Mouse (Mus musculus) hematopoietic stem cell, adult 5-6 weeks (primary cell): Measurements from ENCODE around the gene Fundc1. TPM values are rescaled to one million over a fixed set of nuclear protein-coding genes. Genes with fewer than 3 reads are reported as not detected.
"Not testable (repeated sequence)": the region's sequence is repeated elsewhere in the genome, so short reads cannot be mapped to it uniquely, and the experiment has no call there.

ENCODE experiments used
- ATAC-seq, 2 experiments: fragments of 125-278 bp in 1 of 2; replicated peaks in 1 of 2; 2 replicates each; pipeline ENCODE4 v1.8.0; 2016 to 2017; ENCODE audit warnings: inconsistent platforms in 2 of 2, mild to moderate bottlenecking in 2 of 2, moderate number of reproducible peaks in 2 of 2, low read depth in 1 of 2, moderate TSS enrichment in 1 of 2; ENCODE audit not compliant: low FRiP score in 2 of 2, poor library complexity in 2 of 2, severe bottlenecking in 2 of 2, insufficient read depth in 1 of 2, low TSS enrichment in 1 of 2
- total RNA-seq: library from RNA; stranded (forward); fragments of 172-1452, 232-1000 nt; gene quantifications from 2 replicates; pipeline ENCODE4 v1.2.3, GENCODE M21; 2017

The Fundc1 gene
- total RNA-seq, result 48.2 and 57.8 TPM in 2 replicates

DNA sequence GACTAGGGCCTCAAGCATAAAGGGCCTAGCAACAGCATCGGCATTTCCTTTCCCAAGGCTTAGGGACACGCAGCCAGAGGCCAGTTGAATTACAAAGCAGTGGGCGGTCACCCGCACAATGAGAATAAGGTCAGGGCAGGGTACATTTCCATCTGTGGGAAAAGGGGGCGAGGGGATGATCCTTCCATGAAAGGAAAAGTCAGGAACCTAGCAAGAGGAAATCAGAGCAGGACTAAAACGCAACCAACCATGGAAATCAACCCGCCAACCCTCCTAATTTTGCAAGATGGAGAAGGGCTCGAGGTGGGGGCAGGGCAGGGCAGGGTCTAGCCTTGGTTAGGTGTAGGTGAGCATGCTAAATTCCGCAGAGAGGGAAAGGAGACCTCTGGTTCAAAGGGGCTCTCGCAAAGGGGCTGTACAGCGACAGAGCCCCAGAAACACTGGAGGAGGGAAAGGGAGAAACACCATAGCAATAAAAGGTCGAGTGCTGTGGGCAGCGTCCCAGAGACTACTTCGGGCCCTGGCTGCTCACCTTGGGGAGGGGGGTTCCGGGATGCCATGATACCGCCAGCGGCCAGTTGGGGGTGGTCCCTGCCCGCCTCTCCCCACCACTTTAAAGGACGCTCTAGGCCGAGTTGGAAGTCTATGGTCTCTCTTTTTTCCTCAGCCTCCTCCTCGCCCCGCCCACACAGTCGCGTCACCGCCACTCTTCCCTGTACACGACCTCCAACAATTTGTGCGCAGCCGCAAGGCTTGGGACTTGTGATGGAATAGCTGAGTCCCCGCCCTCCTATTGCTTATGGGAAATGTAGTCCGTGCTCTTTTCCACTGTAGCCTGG is at the start of gene Fundc1:
Fundc1 (minus strand) TSS at position 705 of the 839 bp plus-strand sequence.
- peak; percentile 99 to 100 for ATAC-seq

DNA sequence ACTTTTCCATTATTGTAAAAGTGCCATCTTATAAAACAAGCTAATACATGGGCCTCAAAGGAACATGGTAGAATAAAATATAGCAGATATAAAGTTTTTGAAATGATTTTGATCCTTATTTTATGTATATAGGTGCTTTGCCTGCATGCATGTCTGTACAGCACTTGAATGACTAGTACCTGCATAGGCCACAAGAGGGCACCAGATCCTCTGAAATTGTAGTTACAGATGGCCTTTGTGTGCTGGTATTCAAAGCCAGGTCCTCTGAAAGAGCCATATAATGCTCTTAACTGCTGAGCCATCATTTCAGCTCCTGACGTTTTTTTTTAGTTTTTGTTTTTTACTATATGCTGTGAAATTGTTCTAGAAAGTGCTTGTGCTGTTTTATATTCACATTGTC is 39.1 kb upstream of the Fundc1 start:
- no peak for ATAC-seq

DNA sequence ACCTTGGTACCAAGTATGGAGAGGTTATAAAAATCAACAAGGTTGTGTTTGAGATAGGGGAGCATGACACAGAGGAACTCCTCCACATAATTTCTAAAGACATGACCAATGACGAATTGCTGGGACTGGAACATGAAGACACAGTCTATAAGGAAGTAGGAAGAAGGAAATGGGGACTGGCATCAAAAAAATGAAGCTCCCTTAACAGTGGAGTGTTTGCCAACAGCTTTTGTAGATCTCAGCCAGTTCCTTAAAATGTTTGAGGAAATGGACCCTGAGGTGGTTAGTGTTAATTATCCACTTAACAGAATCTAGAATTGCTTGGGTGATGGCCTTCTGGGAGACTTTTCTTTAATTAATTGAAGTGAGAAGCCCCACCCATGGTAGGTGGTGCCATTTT is 36.6 kb upstream of the Fundc1 start:
- ATAC-seq, result no peak; a peak in 1 of 4 replicates

DNA sequence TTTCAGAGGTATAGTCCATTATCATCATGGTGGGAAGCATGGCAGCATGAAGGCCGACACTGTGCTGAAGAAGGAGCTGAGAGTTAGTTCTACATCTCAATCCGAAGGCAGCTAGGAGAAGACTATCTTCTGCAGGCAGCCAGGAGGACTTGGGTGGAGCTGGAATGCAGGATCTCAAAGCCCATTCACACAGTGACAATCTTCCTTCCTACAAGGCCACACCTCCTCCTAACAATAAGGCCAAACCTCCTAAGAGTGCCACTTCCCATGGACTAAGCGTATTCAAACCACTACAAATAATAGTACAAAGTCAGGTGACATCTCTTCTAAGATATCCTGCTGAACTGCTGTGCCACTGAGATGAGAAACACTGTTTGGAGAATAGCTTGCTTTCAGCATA is 35.5 kb upstream of the Fundc1 start:
- no peak for ATAC-seq

DNA sequence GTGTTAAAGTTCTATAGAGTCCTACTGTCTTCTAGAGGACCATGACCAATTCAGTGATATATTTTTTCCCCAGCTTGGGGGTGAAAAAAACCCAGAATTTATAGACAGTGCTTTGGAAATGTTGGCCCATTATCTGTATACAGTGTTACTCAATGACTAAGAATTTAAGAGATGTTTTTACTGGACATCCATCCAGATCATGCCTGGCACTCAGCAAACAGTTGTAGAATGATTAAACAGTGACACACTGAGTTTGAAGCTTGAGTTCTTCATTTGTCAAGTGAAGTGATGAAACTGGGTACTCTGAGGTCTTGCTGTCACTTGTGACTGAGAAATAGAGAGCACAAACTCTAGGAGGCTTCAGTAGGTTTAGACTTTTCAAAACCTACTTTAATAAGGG is 21.2 kb upstream of the Fundc1 start:
- ATAC-seq, result no peak

DNA sequence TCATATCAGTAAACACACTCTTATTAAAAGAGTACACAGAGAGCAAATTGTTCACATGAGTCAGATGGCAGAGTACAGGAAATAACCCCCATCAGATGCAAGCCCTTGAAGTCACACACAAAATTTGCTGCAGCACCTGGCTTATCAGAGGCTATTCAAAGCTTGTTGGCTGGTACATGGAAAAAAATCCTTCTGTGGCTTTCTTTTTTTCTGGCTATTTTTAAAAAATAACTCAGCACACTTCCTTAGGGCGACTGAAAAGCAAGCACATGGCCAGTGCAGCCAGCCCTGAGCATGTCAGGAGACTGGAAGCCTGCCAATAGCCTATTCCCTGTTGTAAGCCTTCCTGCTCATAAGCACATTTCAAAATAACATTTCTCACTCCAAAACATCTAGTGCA is 18.6 kb upstream of the Fundc1 start:
- peak; percentile 68 to 82 for ATAC-seq

DNA sequence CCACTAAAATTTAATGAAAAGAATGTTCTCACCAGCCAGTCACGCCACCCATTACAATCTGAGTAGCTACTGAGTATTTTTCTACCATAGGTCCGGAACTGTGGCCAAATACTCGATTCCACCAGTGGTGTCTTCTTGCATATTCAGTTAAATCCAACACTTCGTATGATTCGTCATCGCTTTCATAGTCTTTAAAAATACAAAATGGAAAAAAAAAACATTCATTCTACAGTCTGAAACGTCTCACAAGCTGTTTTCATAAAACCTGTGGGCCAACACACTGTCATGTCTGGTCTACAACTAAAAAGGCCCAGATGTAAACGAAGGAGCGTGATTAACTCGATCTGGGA is 879 bp downstream of the Fundc1 start:
- no peak for ATAC-seq

DNA sequence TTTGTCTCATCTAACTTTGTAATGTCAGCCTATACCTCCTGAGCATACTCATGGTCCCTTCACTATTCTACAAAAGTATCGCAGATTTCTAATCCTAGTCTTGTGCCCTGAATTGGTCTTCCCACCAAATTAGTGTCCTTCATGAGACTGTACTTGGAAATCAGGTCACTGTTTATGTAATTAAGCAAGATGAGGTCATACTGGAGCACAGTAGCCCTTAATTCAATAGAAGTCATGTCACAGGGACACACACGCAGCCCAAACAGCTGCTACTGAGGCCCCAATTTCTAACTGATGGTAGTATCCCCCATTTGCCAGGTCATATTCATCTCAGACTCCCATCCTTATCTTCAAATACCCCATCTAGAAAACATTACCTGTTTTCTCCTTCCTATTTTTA is 3.5 kb downstream of the Fundc1 start:
- no peak for ATAC-seq

DNA sequence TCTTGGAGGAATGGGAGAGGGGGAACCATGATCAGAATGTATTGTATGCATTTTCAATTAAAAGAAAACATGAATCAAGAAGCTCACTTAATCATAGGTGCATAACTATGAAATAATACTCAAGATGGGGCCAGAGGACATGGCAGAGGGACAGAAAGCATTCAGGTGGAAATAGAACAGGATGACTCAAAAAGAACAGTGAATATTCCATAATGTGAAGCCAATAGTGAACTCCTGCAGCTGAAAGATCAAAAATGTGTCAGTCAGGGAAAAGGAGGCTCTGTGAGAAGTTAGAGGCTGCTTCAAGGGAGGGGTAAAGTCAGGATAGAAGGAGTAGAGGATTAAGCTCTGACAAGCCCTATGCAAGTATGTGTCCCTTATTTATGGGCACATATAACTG is 6.4 kb downstream of the Fundc1 start:
- no peak for ATAC-seq

DNA sequence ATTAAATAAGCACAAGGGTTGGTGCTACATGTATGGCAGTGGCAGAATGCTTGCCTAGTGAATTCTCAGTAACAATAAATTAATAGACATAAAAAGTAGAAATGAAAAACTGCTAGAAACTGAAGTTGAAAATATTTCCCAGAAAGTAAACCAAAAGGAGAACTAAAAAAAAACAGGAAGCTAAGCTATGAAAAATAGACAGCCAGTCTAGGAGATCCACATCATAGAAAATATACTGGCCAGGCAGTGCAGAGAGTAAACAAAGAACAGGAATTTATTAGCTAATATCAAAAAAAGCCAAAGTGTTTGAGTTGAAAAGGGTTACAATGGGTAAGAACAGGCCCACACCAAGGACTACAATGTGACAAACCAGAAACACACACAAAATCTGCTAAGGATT is 7.4 kb downstream of the Fundc1 start:
- ATAC-seq, result no peak

DNA sequence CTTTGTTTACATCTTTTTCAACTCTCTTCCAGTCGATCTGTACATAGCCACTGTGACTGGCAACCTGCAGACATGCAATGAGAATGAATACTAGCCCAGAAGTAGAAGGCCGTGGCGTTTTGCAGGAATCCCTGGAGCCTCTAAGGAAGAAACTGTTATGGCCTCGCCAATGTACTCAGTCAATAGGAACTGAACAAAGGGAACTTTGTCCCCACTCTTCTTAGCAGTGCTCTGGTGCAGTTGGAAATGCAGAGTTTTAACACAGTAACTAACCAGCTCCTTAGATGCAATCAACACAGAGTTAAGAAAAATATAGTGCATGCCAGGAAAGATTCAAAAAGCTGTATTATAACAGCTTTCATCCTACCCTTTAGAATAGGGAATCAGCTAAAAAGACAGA is 13.4 kb downstream of the Fundc1 start:
- no peak for ATAC-seq

DNA sequence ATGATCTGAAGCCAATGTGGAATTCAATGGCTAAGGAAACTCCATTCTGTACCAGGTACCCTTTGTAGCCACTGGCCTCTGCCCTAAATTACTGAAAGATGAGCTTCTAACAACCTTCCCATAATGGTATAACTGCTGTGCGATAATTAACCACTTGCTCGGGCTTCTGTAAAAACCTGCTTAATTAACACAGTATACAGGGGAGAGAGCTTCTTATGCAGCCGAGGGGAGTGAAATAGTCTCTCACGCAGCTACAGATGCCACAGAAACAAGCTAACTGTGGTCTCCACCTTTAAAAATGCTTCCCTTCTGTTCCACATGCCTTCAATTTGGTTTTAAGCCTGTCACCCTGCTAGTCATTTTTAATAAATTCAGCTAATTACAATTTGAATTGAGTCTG is 17.6 kb downstream of the Fundc1 start:
- no peak for ATAC-seq

DNA sequence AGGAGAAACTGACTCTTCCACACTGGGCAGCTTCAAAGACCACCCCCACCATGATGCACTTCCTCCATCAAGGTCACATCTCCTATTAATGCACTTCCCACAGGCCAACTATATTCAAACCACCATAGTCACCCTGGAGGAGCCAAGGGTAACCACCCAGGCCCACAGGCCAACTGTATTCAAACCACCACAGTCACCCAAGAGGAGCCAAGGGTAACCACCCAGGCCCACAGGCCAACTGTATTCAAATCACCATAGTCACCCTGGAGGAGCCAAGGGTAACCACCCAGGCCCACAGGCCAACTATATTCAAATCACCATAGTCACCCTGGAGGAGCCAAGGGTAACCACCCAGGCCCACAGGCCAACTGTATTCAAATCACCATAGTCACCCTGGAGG is 20.5 kb downstream of the Fundc1 start:
- not testable (repeated sequence) for ATAC-seq

DNA sequence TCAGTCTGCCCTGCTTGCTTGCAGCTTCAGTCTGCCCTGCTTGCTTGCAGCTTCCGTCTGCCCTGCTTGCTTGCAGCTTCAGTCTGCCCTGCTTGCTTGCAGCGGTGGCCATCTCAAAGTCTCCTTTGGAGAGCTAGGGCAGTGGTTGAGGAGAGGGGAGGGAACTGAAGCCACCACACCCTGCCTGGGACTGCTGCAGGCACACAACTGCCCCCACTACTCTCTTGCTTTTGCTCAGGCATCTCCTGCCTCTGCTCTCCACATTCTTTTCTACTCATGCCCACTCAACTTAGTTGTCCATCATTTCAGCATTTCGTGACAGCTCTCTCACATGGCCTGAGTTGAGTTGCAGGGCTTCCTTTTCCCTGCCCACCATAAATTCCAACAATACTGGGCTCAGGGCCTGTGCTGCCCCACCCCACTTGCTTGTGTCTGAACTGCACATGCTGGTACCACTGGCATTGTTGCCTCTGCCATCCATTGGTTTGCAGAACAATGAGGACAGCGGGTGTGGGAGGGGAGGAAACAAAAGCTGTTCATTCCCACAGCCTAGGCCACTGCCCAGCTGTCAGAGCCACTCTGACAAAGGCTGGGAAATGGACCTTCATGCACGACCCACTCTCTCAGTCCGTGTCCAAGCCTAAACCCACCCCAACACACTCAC is 24.9 kb downstream of the Fundc1 start:
- no peak for ATAC-seq

DNA sequence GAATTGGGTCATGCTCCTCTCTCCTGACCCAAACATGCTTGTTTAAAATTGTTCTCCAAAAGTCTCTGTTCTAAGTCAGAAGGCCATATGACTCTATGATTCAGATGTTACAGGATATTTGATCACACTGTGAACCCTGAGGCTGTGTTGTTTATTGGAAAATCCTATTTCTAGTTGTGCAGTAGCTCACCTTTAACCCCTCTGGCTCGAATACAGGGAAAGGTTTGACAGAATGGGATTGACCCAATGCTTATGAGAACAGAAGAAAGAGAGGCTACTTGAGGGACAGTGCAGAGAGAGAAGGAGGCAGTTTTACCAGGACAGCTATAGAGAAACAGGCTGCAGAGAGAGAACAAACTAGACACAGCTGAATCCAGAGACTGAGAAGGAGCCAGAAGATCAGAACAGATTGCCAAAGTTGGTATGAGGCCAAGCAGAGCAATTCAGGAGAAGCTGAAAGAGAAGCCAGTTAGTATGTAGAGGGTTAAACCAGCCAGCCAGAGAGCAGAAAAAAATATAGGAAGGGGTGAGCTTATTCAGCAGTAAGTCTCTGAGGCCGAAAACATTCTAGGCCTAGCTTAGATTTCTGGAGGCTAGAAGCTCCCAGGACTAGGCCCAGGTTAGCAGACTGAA is 27.1 kb downstream of the Fundc1 start:
- no peak for ATAC-seq

DNA sequence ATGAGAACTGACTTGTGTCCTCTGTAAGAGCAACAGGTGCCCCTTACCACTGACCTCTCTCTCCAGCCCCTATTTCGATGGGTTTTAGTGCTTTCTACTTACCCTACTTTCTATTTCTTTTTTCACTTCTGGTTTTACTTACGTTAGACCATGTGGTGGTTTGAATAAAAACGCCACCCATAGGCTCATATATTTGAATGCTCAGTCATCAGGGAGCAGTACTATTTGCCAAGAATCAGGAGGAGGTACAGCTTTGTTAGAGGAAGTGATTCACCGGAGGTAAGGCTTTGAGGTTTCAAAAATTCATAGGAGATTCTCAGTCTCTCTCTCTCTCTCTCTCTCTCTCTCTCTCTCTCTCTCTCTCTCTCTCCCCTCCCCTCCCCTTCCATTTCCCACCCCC is 34.4 kb downstream of the Fundc1 start:
- no peak for ATAC-seq

DNA sequence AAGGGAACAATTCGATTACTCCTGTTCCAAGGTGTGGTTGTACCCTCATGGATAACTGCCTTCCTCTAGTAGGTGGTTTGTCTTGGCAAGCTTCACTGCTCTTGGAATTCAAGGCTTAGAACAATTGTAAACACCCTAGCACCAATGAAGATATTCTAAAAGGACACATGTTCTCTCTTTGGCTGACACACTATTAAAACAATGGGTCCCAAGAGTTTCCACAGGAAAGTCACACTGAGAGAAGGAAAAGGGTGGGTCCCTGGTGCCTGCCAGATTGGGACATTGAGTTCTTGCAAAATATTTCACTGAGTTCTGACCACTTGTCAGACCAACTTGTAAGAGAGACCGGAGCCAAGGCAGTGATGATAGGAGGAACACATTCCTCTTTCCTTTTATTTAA is 45.1 kb downstream of the Fundc1 start:
- ATAC-seq, result no peak

DNA sequence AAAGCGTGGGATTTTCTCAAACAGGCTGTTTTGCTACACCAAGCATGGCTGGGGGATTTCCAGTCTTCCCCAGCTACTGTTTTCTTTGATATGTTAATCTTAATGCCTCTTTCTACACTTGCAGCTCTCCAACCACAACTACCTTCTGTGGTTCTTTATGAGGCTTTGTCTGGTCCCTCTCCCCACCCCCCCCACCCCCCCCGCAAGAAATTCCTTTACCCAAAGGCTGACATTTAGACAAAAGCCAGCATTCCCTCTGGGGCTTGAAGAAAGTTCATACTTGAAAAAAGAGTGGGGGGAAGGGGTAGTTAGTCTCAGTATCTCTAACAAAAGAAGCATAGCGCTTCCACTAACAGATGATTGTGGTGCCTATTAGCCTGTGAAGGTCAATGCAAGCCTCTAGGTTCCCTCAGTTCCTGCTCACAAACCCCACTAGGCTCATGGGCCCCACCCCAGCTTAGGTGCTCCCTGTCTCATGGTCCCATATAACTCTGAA is 50.9 kb downstream of the Fundc1 start:
- no peak for ATAC-seq
